Mouse (Mus musculus) liver (tissue): ENCODE data around the gene Rps2.
"Not testable (repeated sequence)": the region's sequence is repeated elsewhere in the genome, so short reads cannot be mapped to it uniquely, and the experiment has no call there.

ENCODE experiments used
- DNase-seq: peaks from one replicate; pipeline ENCODE4 v3.0.0-alpha.2; 2020; ENCODE audit warnings: mixed read lengths

Rps2 gene

GRCm38 (mm10) chr17:24706982-24707800 lies 10.7 kb upstream of the Rps2 start, which contains the start of gene Tbl3:
Gene Tbl3 (minus strand): TSS chr17:24707660.
- DNase-seq, result peak; percentile 90

GRCm38 (mm10) chr17:24707801-24708425 lies 10.0 kb upstream of the Rps2 start:
- DNase-seq, result peak; percentile 52

GRCm38 (mm10) chr17:24708646-24709045 lies 9.3 kb upstream of the Rps2 start:
- DNase-seq, result no peak

GRCm38 (mm10) chr17:24715556-24715955 lies 2.4 kb upstream of the Rps2 start:
- no peak for DNase-seq

GRCm38 (mm10) chr17:24716166-24716682 lies 1.7 kb upstream of the Rps2 start:
- DNase-seq, result no peak

- not testable (repeated sequence) for DNase-seq
These were observed 1.0 kb downstream of the Rps2 start for GRCm38 (mm10) chr17:24718938-24719337.

- DNase-seq, result peak; percentile 99
These were observed 1.7 kb downstream of the Rps2 start for GRCm38 (mm10) chr17:24719494-24720222.

GRCm38 (mm10) chr17:24720616-24721015 lies 2.7 kb downstream of the Rps2 start:
- not testable (repeated sequence) for DNase-seq

GRCm38 (mm10) chr17:24721383-24721955 lies 3.6 kb downstream of the Rps2 start:
- DNase-seq, result not testable (repeated sequence)

- DNase-seq, result peak; percentile 26
These were observed 4.5 kb downstream of the Rps2 start for GRCm38 (mm10) chr17:24722220-24722924.

- no peak for DNase-seq
These were observed 5.4 kb downstream of the Rps2 start for GRCm38 (mm10) chr17:24723122-24723880.

GRCm38 (mm10) chr17:24723881-24724180 lies 5.9 kb downstream of the Rps2 start:
- DNase-seq, result peak; percentile 73

- peak; percentile 98 for DNase-seq
These were observed 6.3 kb downstream of the Rps2 start, which contains the start of gene Ndufb10 for GRCm38 (mm10) chr17:24724184-24724583. Gene Ndufb10 (minus strand): TSS chr17:24724478.

GRCm38 (mm10) chr17:24725637-24726390 lies 7.9 kb downstream of the Rps2 start:
- no peak for DNase-seq

- DNase-seq, result no peak
These were observed 9.7 kb downstream of the Rps2 start, which contains the start of gene Rpl3l for GRCm38 (mm10) chr17:24727618-24728017. Gene Rpl3l (plus strand): TSS chr17:24727820.

- no peak for DNase-seq
These were observed 10.3 kb downstream of the Rps2 start for GRCm38 (mm10) chr17:24728184-24728583.

GRCm38 (mm10) chr17:24729067-24729466 lies 11.2 kb downstream of the Rps2 start:
- DNase-seq, result no peak

GRCm38 (mm10) chr17:24730787-24731186 lies 12.9 kb downstream of the Rps2 start:
- DNase-seq, result no peak

- no peak for DNase-seq
These were observed 14.5 kb downstream of the Rps2 start for GRCm38 (mm10) chr17:24732233-24732935.
